Mouse (Mus musculus): ENCODE measurements at regions not wholly inside any gene's neighbourhood (a gene's known extent, or its start where the extent isn't known, plus 50 kb on each side); places are given as distances from the start of the nearest gene placed in this dataset.

DNA sequence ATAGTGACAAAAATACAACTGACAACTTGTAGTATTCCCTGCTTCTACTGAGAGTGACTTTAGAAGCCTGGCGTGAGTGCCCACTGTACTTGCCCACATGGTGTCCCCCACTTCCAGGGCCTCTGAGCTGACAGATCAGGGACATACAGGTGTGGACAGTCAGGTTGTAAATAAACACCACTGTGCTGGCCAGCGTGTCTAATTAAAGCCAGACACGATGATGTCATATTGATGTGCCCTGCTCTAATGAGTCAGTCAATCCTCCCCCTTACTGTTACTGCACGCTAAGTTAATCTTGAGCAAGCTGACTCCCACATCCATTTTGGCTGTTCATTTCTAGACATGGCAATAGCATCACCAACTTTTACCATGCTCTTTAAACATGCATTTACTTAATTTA lies 164.7 kb downstream of the Pmp22 start:
- TF ChIP-seq POLR2A (IDR thresholded peaks at IDR 0.05; ENCODE audit: low read depth, low read length), result no peak
- no peak for TF ChIP-seq CTCF (IDR thresholded peaks at IDR 0.05; ENCODE audit: extremely low read depth, insufficient read length, insufficient replicate concordance, low read depth, low read length)

Data from small intestine, adult 2 months (tissue).